Mouse (Mus musculus) frontal cortex, postnatal 25 days (tissue): ENCODE measurements around the gene Ing1.
"Not testable (repeated sequence)": the region's sequence is repeated elsewhere in the genome, so short reads cannot be mapped to it uniquely, and the experiment has no call there.

Experiments used
- DNase-seq, 2 experiments: peaks; one replicate each; pipeline ENCODE4 v3.0.0; 2022; ENCODE audit warnings: low spot score in 2 of 2

Ing1 gene

GRCm38 (mm10) chr8:11550281-11550948 is 5.0 kb upstream of the Ing1 start, which contains the start of gene Cars2:
Gene Cars2 (minus strand): TSS chr8:11550783.
- DNase-seq = peak; percentile 72 to 80

GRCm38 (mm10) chr8:11551497-11551896 is 3.9 kb upstream of the Ing1 start:
- DNase-seq = not testable (repeated sequence)

GRCm38 (mm10) chr8:11552390-11552789 is 3.0 kb upstream of the Ing1 start:
- DNase-seq = no peak

- DNase-seq = peak; percentile 95 to 99
Observed at GRCm38 (mm10) chr8:11555720-11556591, 585 bp downstream of the Ing1 start.

- peak; percentile 22 to 29 for DNase-seq
Observed at GRCm38 (mm10) chr8:11556691-11557423, 1.5 kb downstream of the Ing1 start.

- DNase-seq = no peak
Observed at GRCm38 (mm10) chr8:11557424-11557767, 2.0 kb downstream of the Ing1 start.

- DNase-seq = peak; percentile 89 to 91
Observed at GRCm38 (mm10) chr8:11557768-11558629, 2.6 kb downstream of the Ing1 start.

- no peak for DNase-seq
Observed at GRCm38 (mm10) chr8:11559511-11559910, 4.1 kb downstream of the Ing1 start.

GRCm38 (mm10) chr8:11560220-11560619 is 4.8 kb downstream of the Ing1 start:
- DNase-seq = no peak

GRCm38 (mm10) chr8:11564236-11564635 is 8.9 kb downstream of the Ing1 start:
- no peak for DNase-seq

GRCm38 (mm10) chr8:11564721-11565120 is 9.3 kb downstream of the Ing1 start:
- no peak for DNase-seq

GRCm38 (mm10) chr8:11568193-11568592 is 12.8 kb downstream of the Ing1 start:
- DNase-seq = not testable (repeated sequence)

GRCm38 (mm10) chr8:11569260-11570097 is 14.1 kb downstream of the Ing1 start:
- DNase-seq = no peak

GRCm38 (mm10) chr8:11570742-11571141 is 15.4 kb downstream of the Ing1 start:
- DNase-seq = no peak

GRCm38 (mm10) chr8:11571950-11572349 is 16.6 kb downstream of the Ing1 start:
- no peak for DNase-seq

- DNase-seq = no peak
Observed at GRCm38 (mm10) chr8:11572428-11572827, 17.1 kb downstream of the Ing1 start.

GRCm38 (mm10) chr8:11574911-11575603 is 19.7 kb downstream of the Ing1 start:
- no peak for DNase-seq

GRCm38 (mm10) chr8:11575604-11576384 is 20.4 kb downstream of the Ing1 start:
- no peak for DNase-seq
